Comparison of ENCODE assay signal across 9 mouse cellular contexts in the genomic region with DNA sequence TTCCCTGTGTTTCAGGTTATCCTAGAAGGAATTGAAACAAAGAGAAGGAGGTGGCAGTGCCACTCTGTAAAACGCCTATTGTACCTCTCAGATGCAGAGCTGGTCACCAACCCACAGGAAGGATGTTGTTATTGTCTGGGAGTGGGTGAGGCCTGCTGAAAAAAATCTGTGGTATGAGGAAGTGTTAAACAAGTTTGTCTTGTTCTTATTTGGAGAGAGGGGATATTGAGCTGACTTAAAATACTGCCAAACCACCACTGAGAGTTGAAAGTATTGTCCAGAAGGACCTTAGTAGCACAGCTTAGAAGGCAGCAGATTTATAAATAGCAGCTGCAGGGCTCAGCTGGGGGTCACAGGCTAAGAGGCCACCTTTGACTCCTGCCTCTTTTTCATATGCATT. TPM values are rescaled to one million over a fixed set of nuclear protein-coding genes. Genes with fewer than 3 reads are reported as not detected.
A peak's percentile ranks its signal among the peaks of the same experiment; 100 is the strongest.
DNase-seq lines count a peak whose midpoint lies in the region; ATAC-seq and TF ChIP-seq lines count a peak whose summit lies in the region.
"Had no signal": no experiment of that assay in that cellular context is flagged by ENCODE, and none has a peak within 500 bp of the region (broad histone marks: within the 10 kb centered on the region; RNA-seq: fewer than 3 reads in every experiment).

No protein-coding gene starts in this region.

- no peak for TF ChIP-seq CTCF in layer of hippocampus, adult 2 months (conservative IDR thresholded peaks at IDR 0.05)
- no peak for TF ChIP-seq CTCF in cerebellum, adult 2 months (IDR thresholded peaks at IDR 0.05; ENCODE audit: borderline replicate concordance, insufficient read depth, low read depth, low read length)

- peaks cover 16% of the 10 kb centered on the region for H3K4me1 ChIP-seq in embryonic facial prominence, embryonic 10.5 days
- peaks cover 9% of the 10 kb centered on the region; the same call in 1 of the 2 replicates for H3K4me1 ChIP-seq in limb, embryonic 11.5 days (ENCODE audit: control insufficient read depth, insufficient read depth, low read length)
- H3K4me1 ChIP-seq in stomach, embryonic 16.5 days (ENCODE audit: control insufficient read depth, insufficient read depth, low read length) = peaks cover 11% of the 10 kb centered on the region
- H3K4me1 ChIP-seq in cerebellum, adult 2 months (ENCODE audit: control insufficient read depth, insufficient read depth, low read length) = peaks cover 7% of the 10 kb centered on the region; the same call in 1 of the 2 replicates
- H3K4me1 ChIP-seq: liver, embryonic 13.5 days had no signal

- TF ChIP-seq POLR2A in cerebellum, adult 2 months (IDR thresholded peaks at IDR 0.05; ENCODE audit: borderline replicate concordance, insufficient read depth, low read length) = no peak

- no peaks in the 10 kb centered on the region for H3K36me3 ChIP-seq in embryonic facial prominence, embryonic 10.5 days (replicated peaks)
- no peaks in the 10 kb centered on the region for H3K36me3 ChIP-seq in limb, embryonic 11.5 days (ENCODE audit: control insufficient read depth, insufficient read depth, low read length)
- H3K36me3 ChIP-seq in stomach, embryonic 16.5 days (ENCODE audit: control insufficient read depth, insufficient read depth, low read length) = no peaks in the 10 kb centered on the region
- H3K36me3 ChIP-seq: liver, embryonic 13.5 days had no signal

- ATAC-seq in limb, embryonic 11.5 days (ENCODE audit: insufficient number of reproducible peaks, low FRiP score, low TSS enrichment, low read depth) = no peak
- peak; percentile 71 for ATAC-seq in stomach, embryonic 16.5 days (ENCODE audit: insufficient read depth, low FRiP score)

- no peak overlapping the region for H3K9ac ChIP-seq in limb, embryonic 11.5 days (ENCODE audit: low read length)
- no peak overlapping the region for H3K9ac ChIP-seq in stomach, embryonic 16.5 days (ENCODE audit: low read length)
- H3K9ac ChIP-seq: liver, embryonic 13.5 days had no signal

- WGBS in embryonic facial prominence, embryonic 10.5 days = 15% methylated on average over 1 of the region's 1 CpGs
- 31% methylated on average over 1 of the region's 1 CpGs for WGBS in limb, embryonic 11.5 days
- WGBS in stomach, embryonic 16.5 days = 14% methylated on average over 1 of the region's 1 CpGs
- WGBS in cerebellum, adult 2 months = 67% methylated on average over 1 of the region's 1 CpGs

- H3K4me3 ChIP-seq in layer of hippocampus, adult 2 months = no peak overlapping the region
- no peak overlapping the region for H3K4me3 ChIP-seq in embryonic facial prominence, embryonic 10.5 days
- H3K4me3 ChIP-seq in limb, embryonic 11.5 days (ENCODE audit: low read depth, low read length) = no peak overlapping the region
- H3K4me3 ChIP-seq in stomach, embryonic 16.5 days (replicated peaks; ENCODE audit: low read length) = no peak overlapping the region
- no peak overlapping the region for H3K4me3 ChIP-seq in cerebellum, adult 2 months (replicated peaks; ENCODE audit: insufficient read depth, low read depth, low read length)
- H3K4me3 ChIP-seq: liver, embryonic 13.5 days had no signal

- no peaks in the 10 kb centered on the region for H3K9me3 ChIP-seq in embryonic facial prominence, embryonic 10.5 days
- H3K9me3 ChIP-seq in limb, embryonic 11.5 days (ENCODE audit: control insufficient read depth, low read length) = no peaks in the 10 kb centered on the region
- no peaks in the 10 kb centered on the region for H3K9me3 ChIP-seq in stomach, embryonic 16.5 days (replicated peaks; ENCODE audit: control insufficient read depth, low read length)
- H3K9me3 ChIP-seq: liver, embryonic 13.5 days had no signal

- H3K27me3 ChIP-seq in embryonic facial prominence, embryonic 10.5 days (replicated peaks; ENCODE audit: low read depth, poor library complexity, severe bottlenecking) = no peaks in the 10 kb centered on the region
- no peaks in the 10 kb centered on the region for H3K27me3 ChIP-seq in limb, embryonic 11.5 days (ENCODE audit: control insufficient read depth, insufficient read depth, low read length)
- H3K27me3 ChIP-seq in stomach, embryonic 16.5 days (ENCODE audit: control insufficient read depth, insufficient read depth, low read length) = no peaks in the 10 kb centered on the region
- no peaks in the 10 kb centered on the region for H3K27me3 ChIP-seq in cerebellum, adult 2 months (ENCODE audit: control insufficient read depth, insufficient read depth, low read length)
- H3K27me3 ChIP-seq: liver, embryonic 13.5 days had no signal

- H3K4me2 ChIP-seq in limb, embryonic 11.5 days (ENCODE audit: low read depth, severe bottlenecking) = no peak overlapping the region
- no peak overlapping the region for H3K4me2 ChIP-seq in stomach, embryonic 16.5 days (ENCODE audit: low read depth, low read length)
- H3K4me2 ChIP-seq: liver, embryonic 13.5 days had no signal

- DNase-seq in layer of hippocampus, adult 2 months (ENCODE audit: low spot score in 2 of 2) = no peak
- no peak for DNase-seq in layer of hippocampus, adult 18-20 months (ENCODE audit: low spot score in 2 of 2)
- DNase-seq in embryonic facial prominence, embryonic 10.5 days (ENCODE audit: low spot score) = no peak
- DNase-seq in limb, embryonic 11.5 days (ENCODE audit: low spot score) = no peak
- no peak for DNase-seq in cerebellum, adult 2 months
- DNase-seq in ovary, postnatal 10 days (ENCODE audit: low spot score) = no peak
- no peak for DNase-seq in urinary bladder, adult 2 months (ENCODE audit: low spot score)
- DNase-seq: liver, embryonic 13.5 days had no signal

- peak overlapping the region; percentile 67 for H3K27ac ChIP-seq in layer of hippocampus, adult 2 months
- H3K27ac ChIP-seq in embryonic facial prominence, embryonic 10.5 days (replicated peaks) = peak overlapping the region; percentile 54
- peak overlapping the region; percentile 30; the same call in 1 of the 2 replicates for H3K27ac ChIP-seq in limb, embryonic 11.5 days (replicated peaks; ENCODE audit: low read depth, low read length)
- peak overlapping the region; percentile 67 for H3K27ac ChIP-seq in stomach, embryonic 16.5 days (ENCODE audit: low read length)
- H3K27ac ChIP-seq in cerebellum, adult 2 months (ENCODE audit: insufficient read depth, low read length) = no peak overlapping the region
- H3K27ac ChIP-seq: liver, embryonic 13.5 days had no signal

RNA-seq across cellular contexts. Expression of a gene that starts 25.9 kb away (rescaled TPM):
- 10 to 100 TPM; 26.1 to 34.6 TPM for total RNA-seq in layer of hippocampus, adult 2 months (2021)
- total RNA-seq in layer of hippocampus, adult 18-20 months (2021) = 10 to 100 TPM; 22.1 to 23.9 TPM
- polyA plus RNA-seq in embryonic facial prominence, embryonic 10.5 days (2016; fragmentation: Nextera tagmentation; extraction: Ambion mirVana) = 7.3 and 8.0 TPM in 2 replicates
- polyA plus RNA-seq in limb, embryonic 11.5 days (2014; fragmentation: Nextera tagmentation; extraction: Ambion mirVana) = 9.2 and 9.3 TPM in 2 replicates
- 8.9 and 9.6 TPM in 2 replicates for polyA plus RNA-seq in stomach, embryonic 16.5 days (2015; fragmentation: Nextera tagmentation; extraction: Ambion mirVana)
- 12.3 and 13.4 TPM in 2 replicates for polyA plus RNA-seq in cerebellum, adult 2 months (2012; rRNA removed)
- polyA plus RNA-seq in urinary bladder, adult 2 months (2012; rRNA removed) = 14.1 and 17.7 TPM in 2 replicates
